Mouse (Mus musculus) intestine, embryonic 15.5 days (tissue): ENCODE measurements around the gene Hsfy2. TPM values are rescaled to one million over a fixed set of nuclear protein-coding genes. Genes with fewer than 3 reads are reported as not detected.

Experiments
- ATAC-seq: fragments of 200-750 bp; cut with Nextera tagmentation; 2 replicates; pipeline ENCODE4 v1.8.0; 2017; ENCODE audit warnings: moderate TSS enrichment, moderate library complexity
- H3K27ac ChIP-seq: fragments of 300-500 bp; sonication (generic); 2 replicates; pipeline ENCODE4 v1.5.1; 2015; ENCODE audit warnings: mild to moderate bottlenecking, inconsistent platforms
- H3K27me3 ChIP-seq: fragments of 300-500 bp; sonication (generic); replicated peaks from 2 replicates; pipeline ENCODE4 v1.6.1; 2015; ENCODE audit warnings: inconsistent platforms
- H3K36me3 ChIP-seq: fragments of 300-500 bp; sonication (generic); 2 replicates; pipeline ENCODE4 v1.6.1; 2015; ENCODE audit warnings: inconsistent platforms
- H3K4me1 ChIP-seq: fragments of 300-500 bp; sonication (generic); replicated peaks from 2 replicates; pipeline ENCODE4 v1.6.1; 2015; ENCODE audit warnings: inconsistent platforms
- H3K4me2 ChIP-seq: fragments of 300-500 bp; sonication (generic); replicated peaks from 2 replicates; pipeline ENCODE4 v1.6.1; 2015; ENCODE audit warnings: mild to moderate bottlenecking, inconsistent platforms
- H3K4me3 ChIP-seq: fragments of 300-500 bp; sonication (generic); replicated peaks from 2 replicates; pipeline ENCODE4 v1.5.1; 2015; ENCODE audit warnings: inconsistent platforms
- H3K9ac ChIP-seq: fragments of 300-500 bp; sonication (generic); 2 replicates; pipeline ENCODE4 v1.6.1; 2015; ENCODE audit warnings: inconsistent platforms
- H3K9me3 ChIP-seq: fragments of 300-500 bp; sonication (generic); 2 replicates; pipeline ENCODE4 v1.6.1; 2016; ENCODE audit warnings: inconsistent platforms
- WGBS: fragments of 180-500 bp; shearing (Covaris S2); methylation state at CpG from one replicate; pipeline ENCODE4 v1.1.7; 2015; 5-methylcytosine and 5-hydroxymethylcytosine counted together
- polyA plus RNA-seq: library from polyadenylated mRNA; unstranded; fragments of >200 nt; fragmentation: Nextera tagmentation; extraction: Ambion mirVana; gene quantifications from 2 replicates; pipeline ENCODE4 v1.2.1, GENCODE M21; 2015

Gene Hsfy2
- polyA plus RNA-seq = not detected in 2 replicates

DNA sequence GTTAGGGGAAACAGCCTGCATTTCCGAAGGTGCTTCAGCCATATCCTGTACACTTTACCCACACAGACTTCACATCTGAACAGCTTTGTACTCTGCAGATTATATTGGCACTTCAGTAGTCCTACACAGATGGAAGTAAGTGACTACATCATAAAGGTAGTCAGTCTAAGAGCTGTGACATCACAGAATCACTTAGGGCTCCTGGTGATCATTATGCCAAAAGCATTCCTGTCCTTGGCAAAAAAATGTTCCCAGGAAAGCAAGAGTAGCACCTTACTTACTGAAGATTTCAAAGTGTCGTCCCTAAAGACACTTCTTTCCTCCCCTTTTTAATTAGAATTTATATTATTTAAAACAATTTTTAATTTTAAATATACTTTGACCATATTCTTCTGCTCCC is at the start of gene Hsfy2:
Gene Hsfy2, minus strand, starts transcription at position 101 of the 400 bp plus-strand sequence.
- Histone ChIP-seq H3K36me3 (no peaks in the 10 kb centered on the region), H3K27ac (no peak within 1 kb of the TSS), H3K9me3 (no peaks in the 10 kb centered on the region), H3K4me3 (no peak within 1 kb of the TSS), H3K27me3 (no peaks in the 10 kb centered on the region), H3K4me1 (no peaks in the 10 kb centered on the region), H3K4me2 (no peak within 1 kb of the TSS), H3K9ac (no peak within 1 kb of the TSS)
- no peak for ATAC-seq
- 88% methylated on average over 2 of the region's 2 CpGs for WGBS

DNA sequence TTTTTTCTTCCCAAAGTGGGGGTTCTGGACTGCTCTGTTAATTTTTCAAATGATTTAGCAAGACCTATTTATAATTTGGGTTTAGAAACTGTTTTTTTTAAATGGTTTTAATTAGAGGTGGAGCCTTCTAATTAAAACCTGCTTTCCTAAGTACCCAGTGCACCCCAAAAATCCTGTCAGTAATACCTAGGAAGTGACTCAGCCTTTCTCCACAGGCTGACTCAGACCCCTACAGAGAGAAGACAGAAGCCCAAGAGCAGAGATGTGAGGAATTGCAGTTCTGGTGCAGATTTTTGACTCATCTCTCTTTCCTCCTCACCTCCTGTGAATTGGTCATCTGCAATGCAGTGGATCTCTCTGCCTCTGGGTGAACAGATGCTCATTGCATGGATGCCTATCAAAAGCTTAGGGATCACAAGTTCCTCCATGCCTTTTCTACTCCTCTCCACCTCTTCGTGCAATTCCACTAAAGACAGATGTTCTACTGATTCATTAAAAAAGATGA is 47.9 kb upstream of the Hsfy2 start:
- 84% methylated on average over 1 of the region's 1 CpGs for WGBS
- H3K9ac ChIP-seq = no peak overlapping the region

DNA sequence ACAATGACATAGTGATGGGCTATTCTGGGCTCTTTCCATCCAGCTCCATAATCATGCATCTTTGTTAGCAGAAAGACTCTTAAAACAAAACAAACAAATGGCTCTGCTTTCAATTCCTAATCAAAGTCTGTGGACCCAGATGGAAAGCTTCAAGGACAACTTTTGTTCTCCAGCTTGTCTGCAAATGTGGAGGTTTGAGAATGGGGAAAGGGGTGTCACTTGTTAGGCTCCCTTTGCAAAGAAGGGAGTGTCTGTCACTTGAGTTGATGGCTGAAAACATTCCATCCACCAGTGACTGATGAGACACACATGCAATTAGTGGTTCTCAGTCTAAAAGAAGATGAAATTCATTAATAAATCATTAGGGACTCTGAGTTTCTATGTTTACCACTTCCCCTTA is 47.3 kb upstream of the Hsfy2 start:
- no peak overlapping the region for H3K4me3 ChIP-seq
- H3K27me3 ChIP-seq = no peaks in the 10 kb centered on the region
- H3K9me3 ChIP-seq = no peaks in the 10 kb centered on the region
- no peak for ATAC-seq
- no peaks in the 10 kb centered on the region for H3K4me1 ChIP-seq
- H3K4me2 ChIP-seq = no peak overlapping the region
- no peaks in the 10 kb centered on the region for H3K36me3 ChIP-seq
- no peak overlapping the region for H3K9ac ChIP-seq
- no peak overlapping the region for H3K27ac ChIP-seq

More for the DNA sequence above, 47.9 kb upstream of the Hsfy2 start:
- H3K4me2 ChIP-seq = no peak overlapping the region
- H3K4me3 ChIP-seq = no peak overlapping the region
- H3K9me3 ChIP-seq = no peaks in the 10 kb centered on the region
- H3K4me1 ChIP-seq = no peaks in the 10 kb centered on the region
- no peak for ATAC-seq
- no peaks in the 10 kb centered on the region for H3K27me3 ChIP-seq
- H3K27ac ChIP-seq = no peak overlapping the region
- no peaks in the 10 kb centered on the region for H3K36me3 ChIP-seq

DNA sequence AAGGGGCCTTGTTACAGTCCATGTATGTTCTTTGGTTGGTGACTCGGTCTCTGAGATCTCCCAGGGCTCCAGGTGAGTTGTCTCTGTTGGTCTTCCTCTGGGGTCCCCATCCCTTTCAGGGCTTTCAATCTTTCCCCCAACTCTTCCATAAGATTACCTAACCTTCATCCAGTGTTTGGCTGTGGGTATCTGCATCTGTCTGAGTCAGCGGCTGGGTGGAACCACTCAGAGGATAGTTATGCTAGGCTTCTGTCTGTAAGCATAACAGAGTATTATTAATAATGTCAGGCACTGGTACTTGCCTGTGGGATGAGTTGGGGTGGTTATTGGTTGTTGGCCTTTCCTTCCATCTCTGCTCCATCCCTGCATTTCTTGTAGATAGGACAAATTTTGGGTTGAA is 44.0 kb upstream of the Hsfy2 start:
- Histone ChIP-seq H3K9me3 (no peaks in the 10 kb centered on the region), H3K4me3 (no peak overlapping the region), H3K27me3 (no peaks in the 10 kb centered on the region), H3K27ac (no peak overlapping the region), H3K4me2 (no peak overlapping the region), H3K4me1 (no peaks in the 10 kb centered on the region), H3K36me3 (no peaks in the 10 kb centered on the region), H3K9ac (no peak overlapping the region)
- 85% methylated on average over 2 of the region's 2 CpGs for WGBS
- no peak for ATAC-seq

DNA sequence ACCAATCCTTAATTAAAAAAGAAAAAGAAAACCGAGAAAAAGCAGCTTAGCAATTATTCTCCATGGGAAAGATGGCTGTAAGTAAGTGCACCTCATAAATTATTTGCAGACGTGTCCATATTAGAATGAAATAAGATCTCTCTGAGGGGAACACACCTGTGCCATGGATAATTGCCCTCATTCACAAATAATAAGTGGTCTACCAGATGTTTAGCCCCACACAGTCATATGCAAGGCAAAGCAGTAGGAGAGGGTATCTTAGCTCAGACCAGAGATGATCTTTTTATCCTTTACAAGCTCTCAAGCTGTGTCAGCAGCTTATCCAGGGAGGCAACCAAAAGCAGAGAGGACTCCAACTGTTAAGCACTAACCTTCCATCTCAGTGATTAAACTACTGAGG is 38.0 kb upstream of the Hsfy2 start:
- no peak overlapping the region for H3K27ac ChIP-seq
- H3K4me1 ChIP-seq = no peaks in the 10 kb centered on the region
- H3K27me3 ChIP-seq = no peaks in the 10 kb centered on the region
- H3K4me2 ChIP-seq = no peak overlapping the region
- H3K9me3 ChIP-seq = no peaks in the 10 kb centered on the region
- no peaks in the 10 kb centered on the region for H3K36me3 ChIP-seq
- 59% methylated on average over 2 of the region's 2 CpGs for WGBS
- ATAC-seq = no peak
- no peak overlapping the region for H3K9ac ChIP-seq
- no peak overlapping the region for H3K4me3 ChIP-seq

DNA sequence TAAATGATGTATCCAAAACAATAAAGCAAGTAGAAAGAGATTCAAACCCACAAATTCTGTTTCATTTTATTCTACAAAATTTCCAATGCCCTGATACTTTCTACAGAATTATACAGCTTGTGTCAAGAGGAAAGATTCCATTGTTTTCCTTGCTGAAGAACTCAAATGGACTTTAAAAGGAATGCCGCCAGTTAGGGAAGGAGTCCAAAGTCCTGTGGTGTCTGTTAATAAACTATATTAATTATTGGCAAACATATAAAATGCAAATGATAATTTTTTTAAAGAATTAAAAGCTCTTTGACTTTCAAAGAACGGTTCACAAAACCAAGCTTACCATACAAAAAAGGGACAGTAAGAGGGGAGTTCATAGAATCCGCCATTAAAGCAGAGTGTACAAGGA is 37.4 kb upstream of the Hsfy2 start:
- no peak overlapping the region for H3K27ac ChIP-seq
- ATAC-seq = no peak
- WGBS = 87% methylated on average over 3 of the region's 3 CpGs
- no peaks in the 10 kb centered on the region for H3K4me1 ChIP-seq
- no peak overlapping the region for H3K4me2 ChIP-seq
- H3K27me3 ChIP-seq = no peaks in the 10 kb centered on the region
- H3K9ac ChIP-seq = no peak overlapping the region
- H3K4me3 ChIP-seq = no peak overlapping the region
- no peaks in the 10 kb centered on the region for H3K9me3 ChIP-seq
- no peaks in the 10 kb centered on the region for H3K36me3 ChIP-seq

DNA sequence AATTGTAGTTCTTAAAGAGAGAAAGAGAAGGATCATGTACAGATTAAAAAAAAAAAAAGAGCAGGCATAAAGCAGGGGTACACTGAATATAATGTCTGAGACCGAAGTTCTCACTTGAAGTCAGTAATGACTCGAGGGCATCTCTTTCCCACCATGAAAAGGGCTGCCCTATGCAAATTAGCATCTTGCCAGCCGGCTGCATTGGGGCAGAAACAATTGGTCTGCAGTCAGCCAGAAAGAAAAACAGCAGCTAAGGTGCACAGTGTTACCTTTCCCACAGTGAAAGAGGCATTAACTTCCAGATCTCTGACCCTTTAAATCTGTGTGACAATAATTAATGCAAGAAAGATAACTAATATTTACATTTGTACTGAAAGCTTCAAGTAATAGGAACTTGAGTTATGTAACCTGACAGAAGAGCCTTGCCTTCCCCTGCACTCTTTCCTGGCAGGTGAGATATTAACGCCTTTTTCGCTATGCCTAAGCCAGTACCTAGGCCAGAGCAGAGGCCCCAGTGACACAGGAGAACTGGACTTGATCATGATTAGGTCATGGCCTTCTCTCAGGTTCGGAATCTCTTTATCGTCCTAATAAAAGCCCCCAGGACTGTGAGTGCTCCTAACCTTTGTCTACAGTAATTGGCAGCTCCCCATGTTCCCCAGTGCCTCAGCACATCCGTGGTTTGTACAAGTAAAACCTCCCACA is 34.2 kb upstream of the Hsfy2 start:
- 41% methylated on average over 8 of the region's 8 CpGs for WGBS
- Histone ChIP-seq H3K4me3 (no peak overlapping the region), H3K9me3 (no peaks in the 10 kb centered on the region), H3K9ac (no peak overlapping the region), H3K27ac (no peak overlapping the region), H3K4me2 (no peak overlapping the region), H3K36me3 (no peaks in the 10 kb centered on the region), H3K27me3 (no peaks in the 10 kb centered on the region), H3K4me1 (no peaks in the 10 kb centered on the region)
- no peak for ATAC-seq

DNA sequence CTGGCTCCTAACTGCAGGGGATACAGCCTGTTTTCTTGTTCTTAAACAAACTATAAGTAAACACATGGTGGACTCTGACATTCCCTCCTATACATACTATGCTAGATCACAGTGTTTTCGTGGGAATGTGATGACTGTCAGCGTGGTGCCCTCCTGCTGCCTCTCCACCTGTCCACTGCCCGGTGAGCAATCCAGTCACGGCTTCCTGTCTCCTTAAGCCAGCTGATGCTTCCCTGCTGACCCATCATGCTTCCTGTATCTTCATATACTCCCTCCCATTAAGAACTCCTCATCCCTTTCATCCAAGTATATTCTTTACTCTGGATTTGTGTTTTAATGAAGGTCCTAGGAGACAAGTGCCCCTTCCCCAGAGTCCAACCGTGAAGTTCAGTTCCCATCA is 33.3 kb upstream of the Hsfy2 start:
- 67% methylated on average over 5 of the region's 5 CpGs for WGBS
- ATAC-seq = no peak
- no peak overlapping the region for H3K27ac ChIP-seq
- no peak overlapping the region for H3K9ac ChIP-seq
- H3K4me1 ChIP-seq = no peaks in the 10 kb centered on the region
- H3K9me3 ChIP-seq = no peaks in the 10 kb centered on the region
- no peak overlapping the region for H3K4me2 ChIP-seq
- H3K4me3 ChIP-seq = no peak overlapping the region
- H3K36me3 ChIP-seq = no peaks in the 10 kb centered on the region
- no peaks in the 10 kb centered on the region for H3K27me3 ChIP-seq

DNA sequence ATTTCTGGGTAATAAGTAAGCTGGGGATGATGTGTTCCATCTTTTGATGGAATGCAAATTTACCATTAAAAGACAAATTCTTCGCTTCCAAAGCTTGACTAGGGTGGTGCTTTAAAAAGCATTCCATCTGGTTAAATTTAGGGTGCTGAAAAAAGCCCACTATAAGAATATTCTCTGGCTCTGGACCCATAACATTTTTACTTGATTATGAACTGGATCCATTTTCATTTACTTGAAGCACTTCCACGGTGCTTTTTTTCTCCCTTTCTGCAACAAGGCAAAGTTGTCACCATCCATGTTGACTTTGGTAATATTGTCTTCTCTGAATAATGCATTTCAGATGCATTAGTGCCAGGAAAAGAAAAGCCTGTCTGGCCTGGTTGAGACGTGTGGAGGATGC is 27.4 kb upstream of the Hsfy2 start:
- Histone ChIP-seq H3K27me3 (no peaks in the 10 kb centered on the region), H3K9ac (no peak overlapping the region), H3K36me3 (no peaks in the 10 kb centered on the region), H3K4me3 (no peak overlapping the region), H3K27ac (no peak overlapping the region), H3K9me3 (no peaks in the 10 kb centered on the region), H3K4me1 (no peaks in the 10 kb centered on the region), H3K4me2 (no peak overlapping the region)
- 82% methylated on average over 3 of the region's 3 CpGs for WGBS
- no peak for ATAC-seq

DNA sequence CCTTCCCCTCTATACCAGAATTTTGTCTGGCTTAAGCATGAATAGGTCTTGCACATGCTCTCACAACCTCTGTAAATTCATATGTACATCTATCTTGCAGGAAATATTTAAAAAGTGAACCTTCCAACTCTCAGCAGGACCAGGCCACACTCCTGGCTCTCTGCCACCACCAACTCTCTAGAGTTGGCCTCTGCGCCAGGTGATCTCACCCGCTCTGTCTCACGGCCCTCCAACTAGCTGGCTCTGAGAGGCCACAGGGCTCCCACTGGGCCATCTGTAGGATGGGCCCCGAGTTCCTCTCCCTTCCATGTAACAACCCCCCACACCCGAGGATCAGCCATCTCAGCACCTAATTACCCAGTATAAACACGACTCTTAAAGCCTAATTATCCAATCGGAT is 10.4 kb downstream of the Hsfy2 start:
- H3K36me3 ChIP-seq = no peaks in the 10 kb centered on the region
- 76% methylated on average over 7 of the region's 7 CpGs for WGBS
- H3K4me1 ChIP-seq = no peaks in the 10 kb centered on the region
- no peak for ATAC-seq
- no peaks in the 10 kb centered on the region for H3K27me3 ChIP-seq
- no peak overlapping the region for H3K4me2 ChIP-seq
- H3K9ac ChIP-seq = no peak overlapping the region
- H3K27ac ChIP-seq = no peak overlapping the region
- no peak overlapping the region for H3K4me3 ChIP-seq
- no peaks in the 10 kb centered on the region for H3K9me3 ChIP-seq

DNA sequence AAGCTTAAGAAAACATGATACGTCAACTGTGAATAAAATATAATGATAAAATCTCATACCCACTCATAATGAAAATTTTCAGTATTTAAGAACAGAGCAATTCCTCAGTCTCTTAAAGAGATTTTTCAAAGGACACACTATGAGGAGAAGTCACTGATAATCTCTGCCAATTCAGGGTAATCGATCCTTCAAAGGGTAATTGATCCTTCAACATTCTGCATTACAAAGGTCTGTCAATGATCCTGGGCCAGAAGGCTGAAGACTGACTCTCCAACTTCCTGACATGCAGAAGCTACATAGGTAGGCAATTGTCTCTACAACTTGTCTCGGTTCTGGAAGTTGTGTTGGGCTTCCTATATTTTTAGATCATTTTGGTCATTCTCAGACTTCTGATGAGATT is 12.9 kb downstream of the Hsfy2 start:
- Histone ChIP-seq H3K27ac (no peak overlapping the region), H3K4me1 (no peaks in the 10 kb centered on the region), H3K4me2 (no peak overlapping the region), H3K4me3 (no peak overlapping the region), H3K27me3 (no peaks in the 10 kb centered on the region), H3K36me3 (no peaks in the 10 kb centered on the region), H3K9ac (no peak overlapping the region), H3K9me3 (no peaks in the 10 kb centered on the region)
- WGBS = 83% methylated on average over 3 of the region's 3 CpGs
- no peak for ATAC-seq

DNA sequence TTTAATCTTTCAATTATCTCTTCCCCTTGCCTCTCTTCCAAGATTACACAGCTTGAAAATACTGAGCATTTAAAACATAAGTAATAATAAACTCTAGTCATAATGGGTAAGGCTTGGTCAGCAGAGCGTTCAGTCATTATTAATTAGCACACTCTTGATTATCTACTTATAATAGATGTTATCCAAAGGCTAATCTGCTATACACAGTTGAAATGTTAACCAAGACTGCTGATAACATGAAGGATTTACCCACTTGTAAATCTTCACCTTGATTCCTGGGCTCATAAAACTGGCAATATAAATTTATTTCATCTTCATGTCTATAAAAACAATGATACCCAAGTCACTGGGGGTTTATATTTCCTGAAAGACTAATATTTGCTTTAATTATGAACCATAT is 24.9 kb downstream of the Hsfy2 start:
- no peak overlapping the region for H3K27ac ChIP-seq
- H3K4me2 ChIP-seq = no peak overlapping the region
- WGBS = 56% methylated on average over 1 of the region's 1 CpGs
- no peaks in the 10 kb centered on the region for H3K36me3 ChIP-seq
- H3K27me3 ChIP-seq = no peaks in the 10 kb centered on the region
- ATAC-seq = peak; percentile 82
- H3K9me3 ChIP-seq = no peaks in the 10 kb centered on the region
- H3K4me3 ChIP-seq = no peak overlapping the region
- no peak overlapping the region for H3K9ac ChIP-seq
- no peaks in the 10 kb centered on the region for H3K4me1 ChIP-seq
